Mouse (Mus musculus): ENCODE data around the gene Ogg1. TPM values are rescaled to one million over a fixed set of nuclear protein-coding genes. Genes with fewer than 3 reads are reported as not detected.

Gene Ogg1
- polyA plus RNA-seq, 1 experiment: 13.0 TPM

DNA sequence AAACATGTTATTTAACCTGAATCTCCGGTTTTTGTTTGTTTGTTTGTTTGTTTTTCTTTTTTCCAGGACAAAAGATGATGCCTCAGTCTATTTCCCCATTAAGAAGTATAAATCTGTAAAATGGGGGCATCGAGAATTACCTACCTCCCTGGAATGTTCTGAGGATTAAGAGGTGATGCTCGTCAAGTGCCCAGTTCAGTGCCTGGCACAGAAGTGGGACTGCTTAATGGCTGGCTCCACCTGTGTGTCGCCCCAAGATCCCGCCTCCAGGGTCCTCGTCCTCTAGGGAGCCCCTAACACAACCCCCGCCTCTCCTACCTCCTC, 50.4 kb downstream of the Ogg1 start:
- DNase-seq (ENCODE audit: low read depth in 1 of 2, low spot score in 2 of 2): no peak
- peak overlapping the region; percentile 96 for H3K4me3 ChIP-seq (ENCODE audit: extremely low read depth, insufficient read depth, insufficient read length)
- peak; percentile 42; the same call in 1 of the 2 replicates for TF ChIP-seq POLR2A (IDR thresholded peaks at IDR 0.05; ENCODE audit: low read depth, low read length)
- TF ChIP-seq CTCF (IDR thresholded peaks at IDR 0.05; ENCODE audit: extremely low read depth, insufficient read depth, insufficient read length, insufficient replicate concordance): no peak
- H3K27ac ChIP-seq (ENCODE audit: insufficient read depth, low read length): peak overlapping the region; percentile 97
- peaks cover 33% of the 10 kb centered on the region for H3K36me3 ChIP-seq (ENCODE audit: control insufficient read depth, insufficient read depth, low read length)
- peaks cover 2% of the 10 kb centered on the region; the same call in 1 of the 2 replicates for H3K4me1 ChIP-seq (ENCODE audit: control insufficient read depth, insufficient read depth, insufficient read length)
- WGBS: 4% methylated on average over 7 of the region's 7 CpGs
- no peaks in the 10 kb centered on the region for H3K27me3 ChIP-seq (ENCODE audit: control insufficient read depth, insufficient read depth, low read length)

GRCm38 (mm10) chr6:113377496-113378385, 51.0 kb downstream of the Ogg1 start, which contains the start of the genes Tada3 and Arpc4:
TSS of gene Tada3 (minus strand) at chr6:113377883.
TSS of gene Arpc4 (plus strand) at chr6:113378115.
- H3K4me1 ChIP-seq (ENCODE audit: control insufficient read depth, insufficient read depth, insufficient read length): peaks cover 2% of the 10 kb centered on the region; the same call in 1 of the 2 replicates
- 2% methylated on average over 61 of the region's 61 CpGs for WGBS
- H3K27me3 ChIP-seq (ENCODE audit: control insufficient read depth, insufficient read depth, low read length): no peaks in the 10 kb centered on the region
- peak within 1 kb of the TSS; percentile 97 for H3K27ac ChIP-seq (ENCODE audit: insufficient read depth, low read length)
- TF ChIP-seq POLR2A (IDR thresholded peaks at IDR 0.05; ENCODE audit: low read depth, low read length) (peak; percentile 85), CTCF (IDR thresholded peaks at IDR 0.05; ENCODE audit: extremely low read depth, insufficient read depth, insufficient read length, insufficient replicate concordance) (no peak)
- H3K4me3 ChIP-seq (ENCODE audit: extremely low read depth, insufficient read depth, insufficient read length): peak within 1 kb of the TSS; percentile 96
- DNase-seq (ENCODE audit: low read depth in 1 of 2, low spot score in 2 of 2): peak; percentile 88 to 96
- H3K36me3 ChIP-seq (ENCODE audit: control insufficient read depth, insufficient read depth, low read length): peaks cover 32% of the 10 kb centered on the region

DNA sequence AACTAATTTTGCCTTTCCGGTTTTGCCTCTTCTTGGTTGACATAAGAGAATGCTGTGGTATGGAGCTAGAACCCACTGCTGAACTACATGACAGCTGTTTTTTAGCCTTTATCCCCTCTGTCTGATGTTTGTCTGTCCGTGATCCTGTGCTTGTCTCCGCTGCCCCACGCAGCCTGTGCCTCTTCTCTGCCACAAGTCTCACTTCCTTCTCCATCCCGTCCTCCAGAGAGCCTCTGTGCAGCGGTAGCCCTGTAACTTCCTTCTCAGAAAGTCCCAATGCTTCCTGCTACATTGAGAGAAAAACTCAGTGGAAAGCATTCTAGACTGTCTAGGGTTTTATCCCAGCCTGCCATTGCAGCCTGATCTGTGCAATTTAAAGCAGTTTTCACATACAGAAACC, 52.5 kb downstream of the Ogg1 start:
- TF ChIP-seq POLR2A (IDR thresholded peaks at IDR 0.05; ENCODE audit: low read depth, low read length): no peak
- no peak for TF ChIP-seq CTCF (IDR thresholded peaks at IDR 0.05; ENCODE audit: extremely low read depth, insufficient read depth, insufficient read length, insufficient replicate concordance)
- no peaks in the 10 kb centered on the region for H3K27me3 ChIP-seq (ENCODE audit: control insufficient read depth, insufficient read depth, low read length)
- peak; percentile 12 to 30 for DNase-seq (ENCODE audit: low read depth in 1 of 2, low spot score in 2 of 2)
- H3K4me3 ChIP-seq (ENCODE audit: extremely low read depth, insufficient read depth, insufficient read length): peak overlapping the region; percentile 96
- WGBS: 5% methylated on average over 6 of the region's 6 CpGs
- no peak overlapping the region for H3K27ac ChIP-seq (ENCODE audit: insufficient read depth, low read length)
- H3K4me1 ChIP-seq (ENCODE audit: control insufficient read depth, insufficient read depth, insufficient read length): peaks cover 2% of the 10 kb centered on the region; the same call in 1 of the 2 replicates
- H3K36me3 ChIP-seq (ENCODE audit: control insufficient read depth, insufficient read depth, low read length): peaks cover 35% of the 10 kb centered on the region

DNA sequence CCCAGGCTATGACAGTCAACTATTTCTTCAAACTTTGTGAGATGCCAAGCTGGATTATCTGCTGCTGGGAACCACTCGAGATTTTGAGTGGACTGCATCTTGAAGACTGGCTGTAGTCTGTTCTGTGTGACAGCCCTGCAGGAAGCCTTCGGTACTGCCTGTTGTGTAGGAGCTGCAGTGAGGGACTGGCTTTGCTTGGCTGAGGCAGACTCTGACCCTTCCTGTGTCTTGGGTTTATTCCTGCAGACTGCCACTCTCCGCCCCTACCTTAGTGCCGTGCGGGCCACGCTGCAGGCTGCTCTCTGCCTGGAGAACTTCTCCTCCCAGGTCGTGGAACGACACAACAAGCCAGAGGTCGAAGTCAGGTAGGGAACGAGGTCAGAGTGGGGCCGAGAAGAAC, 53.7 kb downstream of the Ogg1 start:
- no peak overlapping the region for H3K4me3 ChIP-seq (ENCODE audit: extremely low read depth, insufficient read depth, insufficient read length)
- 87% methylated on average over 11 of the region's 11 CpGs for WGBS
- H3K4me1 ChIP-seq (ENCODE audit: control insufficient read depth, insufficient read depth, insufficient read length): peaks cover 2% of the 10 kb centered on the region; the same call in 1 of the 2 replicates
- DNase-seq (ENCODE audit: low read depth in 1 of 2, low spot score in 2 of 2): no peak
- H3K36me3 ChIP-seq (ENCODE audit: control insufficient read depth, insufficient read depth, low read length): peaks cover 31% of the 10 kb centered on the region
- no peak overlapping the region for H3K27ac ChIP-seq (ENCODE audit: insufficient read depth, low read length)
- no peaks in the 10 kb centered on the region for H3K27me3 ChIP-seq (ENCODE audit: control insufficient read depth, insufficient read depth, low read length)
- TF ChIP-seq POLR2A (IDR thresholded peaks at IDR 0.05; ENCODE audit: low read depth, low read length): no peak
- TF ChIP-seq CTCF (IDR thresholded peaks at IDR 0.05; ENCODE audit: extremely low read depth, insufficient read depth, insufficient read length, insufficient replicate concordance): no peak

- no peak overlapping the region for H3K27ac ChIP-seq (ENCODE audit: insufficient read depth, low read length)
Observed at GRCm38 (mm10) chr6:113384351-113384927, 57.7 kb downstream of the Ogg1 start.

More at GRCm38 (mm10) chr6:113384351-113384927, 57.7 kb downstream of the Ogg1 start:
- H3K4me1 ChIP-seq (ENCODE audit: control insufficient read depth, insufficient read depth, insufficient read length): peaks cover 2% of the 10 kb centered on the region; the same call in 1 of the 2 replicates
- H3K4me3 ChIP-seq (ENCODE audit: extremely low read depth, insufficient read depth, insufficient read length): no peak overlapping the region
- DNase-seq (ENCODE audit: low read depth in 1 of 2, low spot score in 2 of 2): no peak
- 97% methylated on average over 8 of the region's 8 CpGs for WGBS
- no peaks in the 10 kb centered on the region for H3K27me3 ChIP-seq (ENCODE audit: control insufficient read depth, insufficient read depth, low read length)
- peaks cover 61% of the 10 kb centered on the region for H3K36me3 ChIP-seq (ENCODE audit: control insufficient read depth, insufficient read depth, low read length)
- no peak for TF ChIP-seq CTCF (IDR thresholded peaks at IDR 0.05; ENCODE audit: extremely low read depth, insufficient read depth, insufficient read length, insufficient replicate concordance)
- no peak for TF ChIP-seq POLR2A (IDR thresholded peaks at IDR 0.05; ENCODE audit: low read depth, low read length)

Other genes starting within 250 kb of the Ogg1 start
- 22.4 and 22.5 TPM in 2 replicates for gene Setd5, start 249.6 kb upstream of the Ogg1 start, polyA plus RNA-seq (2012; rRNA removed)
- 0.06 and 0.08 TPM in 2 replicates for gene Lhfpl4, start 131.6 kb upstream of the Ogg1 start, polyA plus RNA-seq (2012; rRNA removed)
- gene Mtmr14, start 89.1 kb upstream of the Ogg1 start, polyA plus RNA-seq (2012; rRNA removed): 47.4 and 64.4 TPM in 2 replicates
- 0.13 and 0.23 TPM in 2 replicates for gene Cpne9, start 44.7 kb upstream of the Ogg1 start, polyA plus RNA-seq (2012; rRNA removed)
- gene Brpf1, start 19.8 kb upstream of the Ogg1 start, polyA plus RNA-seq (2012; rRNA removed): 24.2 and 26.3 TPM in 2 replicates
- gene Camk1, start 17.0 kb downstream of the Ogg1 start, polyA plus RNA-seq (2012; rRNA removed): 21.0 and 22.6 TPM in 2 replicates
- gene Tada3, start 50.9 kb downstream of the Ogg1 start, polyA plus RNA-seq (2012; rRNA removed): 17.1 and 22.1 TPM in 2 replicates
- gene Arpc4, start 51.1 kb downstream of the Ogg1 start, polyA plus RNA-seq (2012; rRNA removed): 87.2 and 94.8 TPM in 2 replicates
- gene Ttll3, start 62.3 kb downstream of the Ogg1 start, polyA plus RNA-seq (2012; rRNA removed): 20.9 and 21.2 TPM in 2 replicates
- 29.2 and 53.2 TPM in 2 replicates for gene Rpusd3, start 92.4 kb downstream of the Ogg1 start, polyA plus RNA-seq (2012; rRNA removed)
- 4.7 and 7.8 TPM in 2 replicates for gene Cidec, start 108.8 kb downstream of the Ogg1 start, polyA plus RNA-seq (2012; rRNA removed)
- 32.2 and 33.6 TPM in 2 replicates for gene Jagn1, start 115.6 kb downstream of the Ogg1 start, polyA plus RNA-seq (2012; rRNA removed)
- 0.61 and 1.3 TPM in 2 replicates for gene Il17re, start 131.5 kb downstream of the Ogg1 start, polyA plus RNA-seq (2012; rRNA removed)
- gene Il17rc, start 144.5 kb downstream of the Ogg1 start, polyA plus RNA-seq (2012; rRNA removed): 10.9 and 12.4 TPM in 2 replicates
- 7.8 and 8.4 TPM in 2 replicates for gene Creld1, start 156.3 kb downstream of the Ogg1 start, polyA plus RNA-seq (2012; rRNA removed)
- 0.04 TPM in 2 replicates for gene Prrt3, start 175.0 kb downstream of the Ogg1 start, polyA plus RNA-seq (2012; rRNA removed)
- 18.2 and 20.0 TPM in 2 replicates for gene Emc3, start 204.7 kb downstream of the Ogg1 start, polyA plus RNA-seq (2012; rRNA removed)
- 2.3 and 2.8 TPM in 2 replicates for gene Fancd2, start 204.7 kb downstream of the Ogg1 start, polyA plus RNA-seq (2012; rRNA removed)

Measured in spleen, adult 2 months (tissue).